Mouse (Mus musculus) spleen, adult 2 months (tissue): ENCODE data around the gene Brip1.

Experiments used
- CTCF ChIP-seq: fragments of 200-500 bp; IDR thresholded peaks from 2 replicates; pipeline ENCODE4 v1.5.1; 2011; ENCODE audit warnings: mild to moderate bottlenecking, inconsistent platforms; ENCODE audit not compliant: insufficient read depth, insufficient read length, insufficient replicate concordance; ENCODE audit errors: extremely low read depth
- POLR2A ChIP-seq: fragments of 200-500 bp; IDR thresholded peaks from 2 replicates; pipeline ENCODE4 v1.6.1; 2011; ENCODE audit warnings: low read depth, low read length, inconsistent platforms

DNA sequence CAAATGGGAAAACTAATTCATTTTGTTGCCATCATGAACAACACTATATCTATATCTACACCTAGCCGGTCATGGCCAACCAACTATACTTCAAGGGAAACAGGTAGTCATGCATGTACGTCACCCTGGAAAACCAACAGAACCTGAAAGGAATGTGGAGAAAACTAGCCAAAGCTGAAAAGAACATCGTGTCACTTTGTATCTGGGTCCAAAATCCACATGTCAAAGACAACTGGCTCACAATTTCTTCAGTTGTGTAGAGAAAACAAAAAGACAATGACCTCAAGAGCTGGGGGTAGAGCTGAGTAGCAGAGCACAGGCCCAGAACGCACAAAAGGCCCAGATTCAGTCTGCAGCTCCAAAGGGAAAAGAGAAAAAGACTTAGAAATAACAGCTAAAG, 24.8 kb upstream of the Brip1 start:
- TF ChIP-seq CTCF, result no peak
- no peak for TF ChIP-seq POLR2A
